Mouse (Mus musculus) stomach, postnatal 0 days (tissue): ENCODE measurements at regions not wholly inside any gene's neighbourhood (a gene's known extent, or its start where the extent isn't known, plus 50 kb on each side); places are given as distances from the start of the nearest gene placed in this dataset.
"Not testable (repeated sequence)": the region's sequence is repeated elsewhere in the genome, so short reads cannot be mapped to it uniquely, and the experiment has no call there.

Experiments used
- ATAC-seq: fragments of 200-750 bp; cut with Nextera tagmentation; 2 replicates; pipeline ENCODE4 v1.8.0; 2017; ENCODE audit not compliant: low FRiP score, low TSS enrichment
- DNase-seq: peaks from one replicate; pipeline ENCODE4 v3.0.0-alpha.2; 2016; ENCODE audit warnings: low spot score
- H3K27ac ChIP-seq: fragments of 300-500 bp; sonication (generic); replicated peaks from 2 replicates; pipeline ENCODE4 v1.5.1; 2014; ENCODE audit warnings: mild to moderate bottlenecking, control low read depth
- H3K27me3 ChIP-seq: fragments of 300-500 bp; sonication (generic); 2 replicates; pipeline ENCODE4 v1.6.1; 2014; ENCODE audit warnings: low read length; ENCODE audit not compliant: control insufficient read depth, insufficient read depth
- H3K36me3 ChIP-seq: fragments of 300-500 bp; sonication (generic); 2 replicates; pipeline ENCODE4 v1.6.1; 2014; ENCODE audit warnings: low read length, mixed read lengths; ENCODE audit not compliant: control insufficient read depth, insufficient read depth
- H3K4me1 ChIP-seq: fragments of 300-500 bp; sonication (generic); replicated peaks from 2 replicates; pipeline ENCODE4 v1.6.1; 2014; ENCODE audit warnings: antibody characterized with exemption; ENCODE audit not compliant: control insufficient read depth, insufficient read depth
- H3K4me2 ChIP-seq: fragments of 300-500 bp; sonication (generic); replicated peaks from 2 replicates; pipeline ENCODE4 v1.6.1; 2014; ENCODE audit warnings: low read depth, mild to moderate bottlenecking, control low read depth, moderate library complexity
- H3K4me3 ChIP-seq: fragments of 300-500 bp; sonication (generic); 2 replicates; pipeline ENCODE4 v1.5.1; 2014; ENCODE audit warnings: low read depth, low read length, control low read depth
- H3K9ac ChIP-seq: fragments of 300-500 bp; sonication (generic); 2 replicates; pipeline ENCODE4 v1.6.1; 2014; ENCODE audit warnings: mild to moderate bottlenecking, low read length, control low read depth, mixed read lengths
- H3K9me3 ChIP-seq: fragments of 300-500 bp; sonication (generic); 2 replicates; pipeline ENCODE4 v1.6.1; 2016; ENCODE audit warnings: low read length; ENCODE audit not compliant: control insufficient read depth
- CTCF ChIP-seq: IDR thresholded peaks from 2 replicates; pipeline ENCODE4 v1.5.1; 2016; ENCODE audit warnings: antibody characterized with exemption, low read depth, mild to moderate bottlenecking, moderate library complexity
- EP300 ChIP-seq: optimal IDR thresholded peaks from 2 replicates; pipeline ENCODE3; 2016; ENCODE audit warnings: antibody characterized with exemption
- WGBS: fragments of 180-500 bp; shearing (Covaris S2); extraction: QIAGEN DNeasy Blood & Tissue Kit; methylation state at CpG from one replicate; pipeline ENCODE4 v1.1.7; 2014; 5-methylcytosine and 5-hydroxymethylcytosine counted together

GRCm38 (mm10) chr6:107092600-107092999, 292.7 kb upstream of the Crbn start:
- H3K4me3 ChIP-seq, result no peak overlapping the region
- no peaks in the 10 kb centered on the region for H3K27me3 ChIP-seq
- no peak for DNase-seq
- no peak overlapping the region for H3K4me2 ChIP-seq
- ATAC-seq, result no peak
- no peak overlapping the region for H3K27ac ChIP-seq
- no peaks in the 10 kb centered on the region for H3K9me3 ChIP-seq
- TF ChIP-seq CTCF (no peak), EP300 (no peak)
- no peak overlapping the region for H3K9ac ChIP-seq
- no peaks in the 10 kb centered on the region for H3K36me3 ChIP-seq
- H3K4me1 ChIP-seq, result no peaks in the 10 kb centered on the region

- H3K4me1 ChIP-seq, result no peaks in the 10 kb centered on the region
- WGBS, result 91% methylated on average over 1 of the region's 1 CpGs
- no peak for ATAC-seq
Measured at GRCm38 (mm10) chr6:107128716-107129115, 328.8 kb upstream of the Crbn start.

GRCm38 (mm10) chr6:107167736-107168491, 361.7 kb upstream of the Lrrn1 start:
- H3K4me2 ChIP-seq, result no peak overlapping the region
- H3K4me3 ChIP-seq, result no peak overlapping the region
- TF ChIP-seq EP300, result no peak
- no peak for TF ChIP-seq CTCF
- H3K9me3 ChIP-seq, result no peaks in the 10 kb centered on the region
- H3K4me1 ChIP-seq, result no peaks in the 10 kb centered on the region
- no peaks in the 10 kb centered on the region for H3K27me3 ChIP-seq
- H3K36me3 ChIP-seq, result no peaks in the 10 kb centered on the region
- ATAC-seq, result no peak
- no peak overlapping the region for H3K27ac ChIP-seq
- no peak overlapping the region for H3K9ac ChIP-seq
- no peak for DNase-seq
- WGBS, result 51% methylated on average over 3 of the region's 3 CpGs

More at GRCm38 (mm10) chr6:107128716-107129115, 328.8 kb upstream of the Crbn start:
- DNase-seq, result no peak
- no peaks in the 10 kb centered on the region for H3K36me3 ChIP-seq
- no peaks in the 10 kb centered on the region for H3K27me3 ChIP-seq
- no peak overlapping the region for H3K9ac ChIP-seq
- no peak overlapping the region for H3K27ac ChIP-seq
- TF ChIP-seq CTCF (no peak), EP300 (no peak)
- no peak overlapping the region for H3K4me2 ChIP-seq
- no peak overlapping the region for H3K4me3 ChIP-seq
- no peaks in the 10 kb centered on the region for H3K9me3 ChIP-seq

- TF ChIP-seq EP300 (no peak), CTCF (no peak)
- no peaks in the 10 kb centered on the region for H3K36me3 ChIP-seq
- no peak for DNase-seq
- no peak overlapping the region for H3K4me3 ChIP-seq
- H3K4me1 ChIP-seq, result no peaks in the 10 kb centered on the region
- 65% methylated on average over 2 of the region's 2 CpGs for WGBS
- H3K27ac ChIP-seq, result no peak overlapping the region
- no peak for ATAC-seq
- H3K27me3 ChIP-seq, result no peaks in the 10 kb centered on the region
- H3K9ac ChIP-seq, result no peak overlapping the region
- no peaks in the 10 kb centered on the region for H3K9me3 ChIP-seq
- H3K4me2 ChIP-seq, result no peak overlapping the region
Measured at GRCm38 (mm10) chr6:107218309-107218708, 311.3 kb upstream of the Lrrn1 start.

GRCm38 (mm10) chr6:107218721-107219120, 310.8 kb upstream of the Lrrn1 start:
- DNase-seq, result no peak
- no peak overlapping the region for H3K4me3 ChIP-seq

GRCm38 (mm10) chr6:107222602-107223001, 307.0 kb upstream of the Lrrn1 start:
- H3K9ac ChIP-seq, result no peak overlapping the region
- H3K27me3 ChIP-seq, result no peaks in the 10 kb centered on the region
- no peak for DNase-seq
- TF ChIP-seq CTCF, result no peak
- TF ChIP-seq EP300, result no peak
- no peak overlapping the region for H3K27ac ChIP-seq
- WGBS, result 62% methylated on average over 3 of the region's 3 CpGs
- no peak overlapping the region for H3K4me2 ChIP-seq
- H3K9me3 ChIP-seq, result no peaks in the 10 kb centered on the region
- no peak for ATAC-seq
- no peak overlapping the region for H3K4me3 ChIP-seq
- H3K36me3 ChIP-seq, result no peaks in the 10 kb centered on the region
- no peaks in the 10 kb centered on the region for H3K4me1 ChIP-seq

More at GRCm38 (mm10) chr6:107218721-107219120, 310.8 kb upstream of the Lrrn1 start:
- no peak overlapping the region for H3K4me2 ChIP-seq
- no peaks in the 10 kb centered on the region for H3K4me1 ChIP-seq
- H3K9me3 ChIP-seq, result no peaks in the 10 kb centered on the region
- no peak overlapping the region for H3K27ac ChIP-seq
- ATAC-seq, result no peak
- TF ChIP-seq EP300 (no peak), CTCF (no peak)
- no peaks in the 10 kb centered on the region for H3K36me3 ChIP-seq
- no peak overlapping the region for H3K9ac ChIP-seq
- no peaks in the 10 kb centered on the region for H3K27me3 ChIP-seq
- 66% methylated on average over 4 of the region's 4 CpGs for WGBS

GRCm38 (mm10) chr6:107229843-107230242, 299.7 kb upstream of the Lrrn1 start:
- H3K9me3 ChIP-seq, H3K27me3 ChIP-seq, H3K4me1 ChIP-seq, H3K4me3 ChIP-seq, H3K36me3 ChIP-seq, ATAC-seq, H3K4me2 ChIP-seq, H3K9ac ChIP-seq, H3K27ac ChIP-seq, DNase-seq: not testable (repeated sequence)
- WGBS, result 83% methylated on average over 6 of the region's 6 CpGs
